Mouse (Mus musculus): ENCODE measurements at regions not wholly inside any gene's neighbourhood (a gene's known extent, or its start where the extent isn't known, plus 50 kb on each side); places are given as distances from the start of the nearest gene placed in this dataset.

DNA sequence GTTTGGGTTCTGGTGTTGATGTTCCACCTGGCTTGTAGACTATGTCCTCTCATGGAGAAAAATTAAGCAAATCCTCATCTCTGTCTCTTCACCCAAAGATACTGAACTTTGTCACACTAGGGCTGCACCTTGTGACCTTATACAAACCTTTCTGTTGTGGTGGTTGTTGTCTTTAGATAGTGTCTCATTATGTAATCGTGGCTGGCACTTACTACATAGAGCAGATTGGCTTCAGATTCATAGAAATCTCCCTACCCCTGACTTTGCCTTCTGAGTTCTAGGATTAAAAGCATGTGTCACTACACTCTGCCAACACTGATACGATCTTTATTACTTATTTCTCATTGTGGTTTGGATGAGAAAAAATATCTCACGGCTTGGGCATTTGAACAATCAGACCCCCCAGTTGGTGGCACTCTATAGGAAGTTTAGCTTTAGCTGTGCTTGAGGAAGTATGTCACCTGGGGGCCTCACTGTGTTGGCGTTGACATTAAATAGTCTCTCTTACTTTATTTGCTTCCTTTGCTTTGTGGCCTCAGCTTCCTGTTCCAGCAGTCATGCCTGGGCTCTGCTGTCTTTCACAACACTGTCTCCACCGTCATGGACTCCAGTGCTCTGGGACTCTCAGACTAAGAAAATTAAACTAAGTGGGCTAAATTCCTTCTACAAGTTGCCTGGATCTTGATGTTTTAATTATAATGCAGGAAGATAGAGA lies 66.0 kb downstream of the Arrdc4 start:
- TF ChIP-seq CTCF (IDR thresholded peaks at IDR 0.05; ENCODE audit: borderline replicate concordance, insufficient read depth, low read length) (no peak), POLR2A (IDR thresholded peaks at IDR 0.05; ENCODE audit: low read depth, low read length) (no peak)
